Mouse (Mus musculus) lung, adult 10 weeks (tissue): Measurements from ENCODE around the gene Olfr1269. TPM values are rescaled to one million over a fixed set of nuclear protein-coding genes. Genes with fewer than 3 reads are reported as not detected.

Source experiments
- polyA plus RNA-seq: library from polyadenylated mRNA; stranded (reverse); fragments of 350-450 nt; fragmentation: Illumina TruSeq; extraction: RNeasy Lipid Tissue Mini Kit (QIAGEN cat#74804); gene quantifications from one replicate; pipeline ENCODE4 v1.2.3, GENCODE M21; 2014; ENCODE audit warnings: low read depth, low replicate concordance; ENCODE audit not compliant: insufficient read depth

Olfr1269 gene
- polyA plus RNA-seq, result not detected

GRCm38 (mm10) chr2:90121312-90121711 lies at the start of gene Olfr1269:
Olfr1269 (minus strand) TSS chr2:90121412.

GRCm38 (mm10) chr2:90152991-90153390 lies 31.8 kb upstream of the Olfr1269 start, which contains the start of gene Olfr1270:
Olfr1270 (minus strand) TSS chr2:90153091.

GRCm38 (mm10) chr2:90142196-90142595 lies 21.0 kb upstream of the Olfr1269 start, which contains the start of gene Olfr32:
Olfr32 (minus strand) TSS chr2:90142296.

Other genes with a start within 250 kb of the Olfr1269 start
- gene Olfr1257, start 243.0 kb downstream of the Olfr1269 start, polyA plus RNA-seq, result not detected
- not detected for gene Olfr1258, start 194.1 kb downstream of the Olfr1269 start, polyA plus RNA-seq
- not detected for gene Olfr1259, start 172.7 kb downstream of the Olfr1269 start, polyA plus RNA-seq
- not detected for gene Olfr1260, start 147.1 kb downstream of the Olfr1269 start, polyA plus RNA-seq
- gene Olfr1261, start 130.2 kb downstream of the Olfr1269 start, polyA plus RNA-seq, result not detected
- not detected for gene Olfr1262, start 121.3 kb downstream of the Olfr1269 start, polyA plus RNA-seq
- gene Olfr1263, start 109.3 kb downstream of the Olfr1269 start, polyA plus RNA-seq, result not detected
- gene Olfr1264, start 95.8 kb downstream of the Olfr1269 start, polyA plus RNA-seq, result not detected
- not detected for gene Olfr1265, start 86.1 kb downstream of the Olfr1269 start, polyA plus RNA-seq
- gene Olfr140, start 57.8 kb downstream of the Olfr1269 start, polyA plus RNA-seq, result not detected
- gene Olfr32, start 20.9 kb upstream of the Olfr1269 start, polyA plus RNA-seq, result not detected
- gene Olfr1270, start 31.7 kb upstream of the Olfr1269 start, polyA plus RNA-seq, result not detected
- not detected for gene Olfr1506, start 103.1 kb upstream of the Olfr1269 start, polyA plus RNA-seq
- not detected for gene Olfr142, start 136.2 kb upstream of the Olfr1269 start, polyA plus RNA-seq
- gene Olfr1271, start 149.6 kb upstream of the Olfr1269 start, polyA plus RNA-seq, result not detected
- not detected for gene Olfr1272, start 171.4 kb upstream of the Olfr1269 start, polyA plus RNA-seq
- gene Gm13769, start 200.8 kb upstream of the Olfr1269 start, polyA plus RNA-seq, result not detected